Mouse (Mus musculus): ENCODE measurements around the gene Smim12.

The Smim12 gene

DNA sequence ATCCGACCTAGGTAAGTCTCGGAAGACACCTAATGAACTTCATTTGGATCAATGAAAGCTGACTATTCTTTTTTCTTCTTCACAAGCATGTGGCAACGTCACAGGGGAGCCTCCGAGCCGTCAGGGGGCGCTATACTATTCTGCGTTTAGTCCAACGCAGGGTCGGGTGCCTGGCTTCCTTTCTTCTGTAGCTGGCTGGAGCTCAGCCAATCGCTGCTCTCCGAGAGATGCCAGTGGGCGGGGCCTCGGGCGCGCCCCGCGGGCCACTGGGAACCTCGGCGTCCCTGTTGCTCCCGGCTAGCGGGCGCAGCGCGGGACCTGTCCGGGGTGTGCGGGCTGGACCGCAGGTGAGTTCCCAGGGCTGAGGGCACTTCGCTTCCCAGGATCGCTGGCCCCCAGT, at the start of gene Smim12:
TSS of gene Smim12 (plus strand) at position 233 of the 400 bp plus-strand sequence.
- ATAC-seq (ENCODE audit: low TSS enrichment), result peak; percentile 84

DNA sequence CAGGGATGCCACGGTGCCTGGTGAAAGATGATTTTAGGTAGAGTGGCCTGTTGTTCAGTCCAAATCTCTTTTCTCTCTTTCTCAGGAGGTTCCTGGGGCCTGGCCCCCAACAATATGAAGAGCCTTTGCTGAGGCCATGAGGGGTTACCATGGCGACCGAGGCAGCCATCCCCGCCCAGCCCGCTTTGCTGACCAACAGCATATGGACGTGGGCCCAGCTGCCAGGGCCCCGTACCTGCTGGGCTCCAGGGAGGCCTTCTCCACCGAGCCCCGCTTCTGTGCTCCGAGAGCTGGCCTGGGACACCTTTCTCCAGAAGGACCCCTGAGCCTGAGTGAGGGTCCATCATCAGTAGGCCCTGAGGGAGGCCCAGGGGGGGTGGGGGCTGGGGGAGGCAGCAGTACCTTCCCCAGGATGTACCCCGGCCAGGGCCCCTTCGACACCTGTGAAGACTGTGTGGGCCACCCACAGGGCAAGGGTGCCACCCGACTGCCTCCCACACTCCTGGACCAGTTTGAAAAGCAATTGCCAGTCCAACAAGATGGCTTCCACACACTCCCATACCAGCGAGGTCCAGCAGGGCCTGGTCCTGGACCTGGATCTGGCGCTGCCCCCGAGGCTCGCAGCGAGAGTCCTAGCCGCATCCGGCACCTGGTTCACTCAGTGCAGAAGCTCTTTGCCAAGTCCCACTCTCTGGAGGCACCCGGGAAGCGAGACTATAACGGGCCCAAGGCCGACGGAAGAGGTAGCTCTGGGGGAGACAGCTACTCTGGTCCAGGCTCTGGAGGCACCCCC, 48.9 kb upstream of the Smim12 start:
- no peak for ATAC-seq (ENCODE audit: low TSS enrichment)

DNA sequence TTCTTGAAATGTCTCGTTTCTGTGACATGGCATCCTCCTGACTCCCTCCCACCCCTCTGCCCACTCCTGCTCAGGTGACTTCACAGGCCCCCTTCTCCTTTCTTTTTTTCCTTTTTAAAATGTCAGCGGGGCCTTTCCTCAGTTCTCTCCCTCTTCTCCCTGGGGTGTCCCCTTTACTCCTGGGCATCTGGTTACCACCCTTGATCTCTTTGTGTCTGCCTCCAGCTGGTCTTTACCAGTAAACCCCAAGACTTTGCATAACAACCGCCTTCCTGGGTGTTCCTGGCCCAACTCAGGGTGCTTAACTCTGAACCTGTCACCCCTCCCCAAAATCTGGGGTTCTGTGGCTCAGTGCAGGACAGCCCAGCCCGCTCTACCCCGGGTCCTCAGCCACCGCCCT, 45.0 kb upstream of the Smim12 start:
- no peak for ATAC-seq (ENCODE audit: low TSS enrichment)

DNA sequence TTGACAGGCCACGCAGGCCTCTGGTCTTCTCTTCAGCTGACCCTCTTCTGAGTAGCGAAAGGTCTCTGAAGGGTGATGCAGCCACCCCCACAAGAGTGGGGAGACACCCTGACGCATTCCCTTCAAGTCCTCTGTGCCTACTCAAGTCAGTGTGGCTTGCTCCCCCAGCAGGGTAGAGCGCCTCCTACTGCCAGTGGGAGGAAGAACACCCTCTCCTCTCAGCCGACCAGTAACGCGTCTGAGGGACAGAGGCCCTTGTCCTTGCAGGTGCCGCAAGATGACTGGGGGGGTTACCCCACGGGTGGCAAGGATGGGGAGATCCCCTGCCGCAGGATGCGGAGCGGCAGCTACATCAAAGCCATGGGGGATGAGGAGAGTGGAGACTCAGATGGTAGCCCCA, 44.2 kb upstream of the Smim12 start:
- no peak for ATAC-seq (ENCODE audit: low TSS enrichment)

DNA sequence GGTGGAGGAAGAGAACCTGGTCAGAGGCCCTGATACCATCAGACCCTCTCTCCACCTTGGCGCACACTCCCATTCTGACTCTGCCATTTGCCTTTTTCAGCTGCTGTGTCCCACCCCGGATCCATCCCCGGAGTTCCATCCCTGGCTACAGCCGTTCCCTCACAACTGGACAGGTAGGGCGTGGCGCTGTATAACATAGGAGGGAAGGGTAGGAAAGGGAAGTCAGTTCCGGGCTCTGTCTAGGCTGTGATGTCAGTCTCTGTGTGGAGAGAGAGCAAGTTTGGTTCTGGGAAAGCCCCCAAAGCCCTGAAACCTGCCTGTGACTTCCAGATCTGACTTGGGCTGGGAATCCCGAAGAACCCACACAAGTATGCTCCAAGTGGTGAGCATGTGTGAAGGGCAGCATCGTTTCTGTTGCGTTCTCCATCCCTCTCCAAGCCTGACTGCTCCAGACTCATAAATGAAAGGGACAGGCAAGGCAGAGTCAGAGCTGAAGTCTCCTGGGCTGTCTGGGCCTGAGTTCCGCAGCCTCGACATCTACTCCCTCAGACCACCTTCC, 43.3 kb upstream of the Smim12 start:
- no peak for ATAC-seq (ENCODE audit: low TSS enrichment)

DNA sequence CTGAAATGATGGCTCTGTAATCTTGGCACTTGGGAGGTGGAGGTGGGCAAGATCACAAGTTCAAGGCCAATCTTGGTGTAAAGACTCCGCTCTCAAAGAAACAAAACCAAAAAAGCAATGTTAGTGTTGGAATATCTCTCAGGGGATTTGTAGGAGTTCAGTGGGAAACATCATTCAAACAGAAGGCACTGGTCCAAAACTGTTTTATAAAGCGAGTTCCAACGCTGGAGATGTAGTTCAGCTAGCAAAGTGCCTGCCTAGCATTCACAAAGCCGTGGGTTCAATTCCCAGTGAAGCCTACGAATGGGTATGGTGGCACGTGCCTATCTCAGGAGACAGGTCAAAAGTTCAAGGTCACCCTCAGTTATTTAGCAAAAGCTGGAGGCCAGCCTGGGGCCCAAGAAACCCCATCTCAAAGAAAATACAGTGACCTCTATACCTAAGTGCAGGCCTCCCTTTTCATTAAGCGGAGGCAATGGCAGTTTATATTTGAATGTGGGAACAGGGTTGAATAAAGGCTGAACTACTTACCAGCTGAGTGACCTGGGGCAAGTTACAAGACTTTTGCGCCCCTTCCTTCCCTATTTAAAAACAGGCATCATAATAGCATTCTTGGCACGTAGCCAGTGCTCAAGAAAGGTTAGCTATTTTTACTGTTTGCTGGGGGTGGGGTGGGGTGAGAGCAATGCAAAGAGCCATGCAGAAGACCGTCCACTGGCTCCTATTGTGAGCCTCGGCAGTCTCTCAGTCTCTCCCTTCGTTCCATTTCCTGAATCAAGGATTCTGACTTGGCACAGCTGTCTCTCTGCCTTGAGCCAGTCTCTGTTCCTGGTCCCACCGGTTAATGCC, 42.6 kb upstream of the Smim12 start:
- no peak for ATAC-seq (ENCODE audit: low TSS enrichment)

DNA sequence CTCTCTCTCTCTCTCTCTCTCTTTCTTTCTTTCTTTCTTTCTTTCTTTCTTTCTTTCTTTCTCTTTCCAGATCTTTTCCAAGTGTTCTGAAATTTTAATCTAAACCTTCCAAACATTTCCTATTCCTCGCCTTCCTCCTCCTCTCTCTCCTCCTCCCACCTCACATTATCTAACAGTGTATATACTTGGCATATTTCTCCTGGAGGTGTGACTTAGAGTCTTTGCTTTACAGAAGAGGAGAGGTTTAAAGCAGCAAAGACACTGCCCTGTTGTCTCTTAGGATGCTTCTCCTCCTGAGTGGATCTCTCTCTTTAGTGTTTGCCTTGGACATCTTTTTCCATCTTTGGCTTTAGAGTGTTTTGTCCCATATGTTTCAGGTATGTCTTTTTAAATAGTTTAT, 40.5 kb upstream of the Smim12 start:
- ATAC-seq (ENCODE audit: low TSS enrichment), result peak; percentile 79

DNA sequence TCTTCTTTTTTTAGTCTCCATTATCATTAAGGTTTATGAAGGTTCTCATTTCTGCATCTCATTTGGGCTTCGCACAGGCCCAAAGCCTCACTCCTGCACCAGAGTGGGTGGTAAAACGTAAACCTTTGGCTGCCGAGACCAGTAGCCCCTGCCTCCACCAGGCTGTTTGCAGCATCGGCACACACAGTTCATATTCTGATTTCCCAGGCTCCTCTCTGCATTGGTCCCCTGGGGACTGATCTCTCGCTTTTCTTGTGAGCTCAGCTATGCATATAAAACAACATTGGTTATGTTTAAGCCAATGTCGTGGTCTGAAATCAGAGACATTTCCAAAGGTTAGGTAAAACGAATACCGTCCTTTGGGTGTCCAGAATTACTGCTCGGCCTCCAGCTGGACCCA, 32.3 kb upstream of the Smim12 start:
- peak; percentile 27; the same call in 1 of the 2 replicates for ATAC-seq (ENCODE audit: low TSS enrichment)

DNA sequence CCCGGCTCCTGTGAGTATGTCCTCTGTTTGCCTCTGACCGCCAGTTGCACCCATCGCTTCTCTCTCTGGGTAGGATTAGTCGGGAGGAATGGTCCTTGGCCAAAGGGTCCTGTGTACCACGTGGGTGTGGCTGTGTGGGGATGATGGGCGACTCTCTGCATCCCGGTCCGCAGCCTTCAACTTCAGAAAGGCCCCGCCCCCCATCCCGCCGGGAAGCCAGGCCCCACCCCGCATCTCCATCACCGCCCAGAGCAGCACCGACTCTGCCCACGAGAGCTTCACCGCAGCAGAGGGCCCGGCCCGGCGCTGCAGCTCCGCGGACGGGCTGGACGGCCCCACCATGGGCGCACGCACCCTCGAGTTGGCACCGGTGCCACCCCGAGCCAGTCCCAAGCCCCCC, 29.1 kb upstream of the Smim12 start:
- ATAC-seq (ENCODE audit: low TSS enrichment), result no peak

DNA sequence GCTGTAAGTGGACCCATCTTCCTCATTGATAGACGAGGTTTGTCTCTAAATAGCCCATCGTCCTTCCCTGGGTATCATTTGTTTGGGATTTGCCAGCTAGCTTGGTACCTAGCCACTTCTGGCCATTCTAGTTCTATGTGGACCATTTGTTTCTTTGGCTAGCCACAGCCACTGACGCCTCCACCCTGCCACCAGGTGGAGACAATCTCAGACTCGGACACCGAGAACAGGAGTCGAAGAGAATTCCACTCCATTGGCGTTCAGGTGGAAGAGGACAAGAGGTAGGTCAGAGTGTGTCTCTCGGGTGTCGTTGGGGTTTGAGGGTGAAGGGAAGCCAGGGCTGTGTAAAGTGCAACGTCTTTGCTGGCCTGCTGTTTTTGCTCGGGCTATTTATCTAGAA, 28.5 kb upstream of the Smim12 start:
- no peak for ATAC-seq (ENCODE audit: low TSS enrichment)

DNA sequence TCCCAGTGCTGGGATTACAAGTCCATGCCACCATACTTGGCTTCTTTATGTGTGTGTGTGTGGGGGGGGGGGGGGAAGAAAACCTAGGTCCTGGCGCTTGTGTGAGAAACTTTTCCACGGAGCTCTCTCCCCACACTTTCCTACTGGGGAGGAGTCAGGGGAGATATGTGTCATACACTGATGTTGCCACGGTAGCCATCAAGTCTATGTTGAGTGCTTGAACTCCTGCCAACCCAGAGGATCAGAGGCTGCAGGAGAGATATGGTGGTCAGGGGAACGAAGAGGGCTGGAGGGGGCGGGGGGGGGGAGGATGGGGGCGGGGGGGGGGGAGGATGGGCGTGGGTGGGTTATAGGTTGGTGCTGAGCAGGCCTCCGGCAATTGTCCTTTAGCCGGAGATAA, 27.8 kb upstream of the Smim12 start:
- peak; percentile 18; the same call in 1 of the 2 replicates for ATAC-seq (ENCODE audit: low TSS enrichment)

DNA sequence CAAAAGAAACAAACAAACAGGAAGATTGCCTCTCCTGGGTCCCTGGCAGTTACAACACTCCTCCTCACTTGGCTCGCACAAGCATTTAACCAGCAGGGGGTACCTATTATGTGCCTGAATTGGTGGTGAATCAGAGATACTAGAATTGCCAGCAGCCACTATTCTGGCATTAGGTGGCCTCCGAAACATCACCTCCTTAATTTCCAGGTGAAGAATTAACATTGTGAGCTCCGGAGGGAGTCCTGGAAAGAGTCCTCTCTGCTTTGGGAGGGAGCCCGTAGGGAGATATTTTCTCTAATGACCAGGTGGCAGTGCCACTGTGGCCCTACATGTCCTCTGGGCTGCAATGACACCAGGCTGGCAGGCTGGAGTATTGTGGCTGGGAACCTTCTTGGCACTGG, 27.3 kb upstream of the Smim12 start:
- no peak for ATAC-seq (ENCODE audit: low TSS enrichment)

DNA sequence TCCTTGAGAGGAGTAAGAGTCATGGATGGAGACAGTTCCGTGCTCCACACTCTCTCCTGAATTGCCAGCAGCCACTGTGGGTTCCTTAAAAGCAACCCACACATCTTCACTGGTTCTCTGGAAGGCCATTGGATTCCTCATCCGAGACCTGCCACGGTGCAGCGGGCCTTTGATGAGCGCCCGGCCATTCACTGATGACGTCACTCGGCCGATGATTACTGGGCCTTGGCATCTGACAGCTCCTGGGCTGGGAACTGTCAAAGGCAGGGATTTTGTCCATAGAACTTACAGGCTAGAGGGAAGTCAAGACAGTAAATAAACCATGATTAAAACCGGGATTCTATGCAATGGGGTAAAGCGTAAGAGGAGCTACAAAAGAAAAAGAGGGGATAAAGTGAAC, 26.5 kb upstream of the Smim12 start:
- no peak for ATAC-seq (ENCODE audit: low TSS enrichment)

DNA sequence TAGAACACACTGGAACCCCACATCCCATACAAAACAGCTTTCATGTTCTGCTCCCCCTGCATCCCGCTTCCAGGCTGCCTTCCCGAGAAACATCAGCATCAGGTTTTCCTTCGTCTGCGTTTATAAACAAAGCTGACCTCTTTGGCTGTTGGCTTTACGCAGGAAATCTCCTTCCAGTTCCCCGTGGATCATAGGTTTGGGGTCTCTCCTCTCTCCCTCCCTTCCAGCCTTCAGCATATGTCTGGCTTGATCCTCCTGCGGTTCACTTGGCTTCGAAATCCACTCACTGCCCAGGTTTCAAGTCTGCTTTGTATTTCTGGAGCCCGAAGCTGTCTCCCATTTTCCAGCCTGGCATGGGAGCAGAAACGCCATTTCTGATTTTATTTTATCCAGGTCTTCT, 20.3 kb upstream of the Smim12 start:
- ATAC-seq (ENCODE audit: low TSS enrichment), result no peak

DNA sequence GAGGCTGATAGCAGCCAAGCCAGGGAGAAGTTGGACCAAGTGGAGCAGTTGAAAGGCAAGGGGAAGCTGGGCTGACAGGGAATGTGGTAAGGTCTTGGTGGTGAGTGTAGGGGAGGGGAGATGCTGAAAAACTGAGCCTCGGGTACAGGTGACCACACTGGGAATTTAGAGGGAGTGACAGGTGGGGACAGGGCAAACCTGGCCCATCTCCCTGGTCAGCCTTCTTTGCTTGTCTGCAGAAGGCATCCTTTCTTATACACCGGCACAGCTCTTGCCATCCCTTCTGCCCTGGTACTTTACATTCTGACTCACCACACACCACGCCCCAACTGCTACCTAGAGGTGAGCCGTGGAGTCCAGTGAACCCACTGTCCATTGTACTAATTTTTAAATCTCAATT, 19.8 kb upstream of the Smim12 start:
- ATAC-seq (ENCODE audit: low TSS enrichment), result no peak

DNA sequence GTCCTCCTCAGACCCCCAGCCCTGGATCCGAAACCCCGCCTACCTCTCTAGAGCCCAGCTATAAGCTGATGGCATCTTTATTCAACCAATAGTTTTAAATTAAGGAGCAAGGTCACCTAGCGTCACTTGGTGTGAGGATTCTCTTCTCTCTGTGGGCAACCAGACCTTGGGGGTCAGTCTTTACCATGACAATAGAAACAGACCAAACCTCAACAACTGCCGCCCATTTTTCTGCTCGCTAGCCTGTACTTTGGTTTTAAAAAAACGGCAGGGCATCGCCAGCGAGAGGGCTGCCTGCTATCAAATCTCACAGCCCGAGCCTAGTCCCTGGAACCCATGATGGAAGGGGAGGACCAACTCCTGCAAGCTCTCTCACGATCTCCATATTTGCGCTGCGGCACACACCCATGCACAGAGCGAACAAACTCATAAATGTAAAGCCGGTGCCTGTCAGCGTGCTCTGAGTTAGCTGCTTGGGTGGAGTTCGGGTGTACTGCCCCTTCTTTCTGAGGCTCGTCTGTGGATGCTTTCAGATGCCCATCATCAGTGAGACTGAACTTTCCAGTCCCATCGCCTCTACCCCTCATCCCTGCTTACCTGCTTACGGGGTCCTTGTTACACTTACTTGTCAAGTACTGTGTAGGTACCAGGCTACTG, 19.0 kb upstream of the Smim12 start:
- ATAC-seq (ENCODE audit: low TSS enrichment), result peak; percentile 36; the same call in 1 of the 2 replicates

DNA sequence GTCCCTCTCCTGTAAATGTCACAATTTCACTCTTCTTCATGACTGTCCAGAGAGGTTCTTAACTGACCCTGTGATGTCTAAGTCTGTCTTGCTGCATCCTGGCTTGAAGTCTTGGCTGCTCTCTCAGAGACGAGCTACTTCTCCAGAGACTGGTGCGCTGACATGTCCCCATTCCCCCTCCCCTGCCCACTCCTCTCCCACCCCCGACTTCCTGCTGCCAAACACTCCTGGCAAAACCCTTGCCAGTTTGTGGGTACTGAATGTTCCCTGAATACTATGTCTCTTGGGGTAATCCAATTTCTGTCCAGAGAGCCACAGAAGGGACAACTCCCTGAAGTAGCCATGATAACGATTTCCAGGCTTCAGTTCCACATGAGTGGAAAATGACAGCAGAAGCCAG, 17.5 kb upstream of the Smim12 start:
- ATAC-seq (ENCODE audit: low TSS enrichment), result peak; percentile 47; the same call in 1 of the 2 replicates

DNA sequence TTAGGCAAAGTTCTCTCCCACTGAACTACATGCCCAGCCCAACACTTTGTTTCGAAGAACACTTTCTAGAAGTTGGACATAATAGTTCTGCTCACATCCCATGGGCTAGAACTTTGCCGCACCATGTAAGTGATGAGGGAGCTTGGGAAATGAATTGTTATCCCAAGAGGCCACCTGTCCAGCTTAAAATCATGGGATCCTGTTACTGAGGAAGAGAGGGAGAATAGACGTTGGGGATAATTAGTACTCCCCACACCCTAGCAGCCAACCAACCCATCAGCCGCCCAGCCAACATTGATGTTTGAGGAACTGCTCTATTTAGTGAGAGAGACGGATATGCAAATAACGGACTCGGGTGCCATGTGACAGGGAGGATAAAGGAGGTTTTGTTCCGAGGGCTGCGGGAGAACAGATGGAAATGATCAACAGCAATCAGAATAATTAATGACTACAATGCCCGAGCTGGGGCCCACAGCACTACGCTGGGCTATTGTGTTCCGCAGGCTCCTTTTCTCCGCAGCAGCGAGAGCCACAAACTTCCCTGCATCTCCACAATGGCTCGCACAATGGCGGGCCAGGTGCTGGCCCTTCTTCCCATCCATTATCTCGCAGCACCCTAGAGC, 16.4 kb upstream of the Smim12 start:
- no peak for ATAC-seq (ENCODE audit: low TSS enrichment)

DNA sequence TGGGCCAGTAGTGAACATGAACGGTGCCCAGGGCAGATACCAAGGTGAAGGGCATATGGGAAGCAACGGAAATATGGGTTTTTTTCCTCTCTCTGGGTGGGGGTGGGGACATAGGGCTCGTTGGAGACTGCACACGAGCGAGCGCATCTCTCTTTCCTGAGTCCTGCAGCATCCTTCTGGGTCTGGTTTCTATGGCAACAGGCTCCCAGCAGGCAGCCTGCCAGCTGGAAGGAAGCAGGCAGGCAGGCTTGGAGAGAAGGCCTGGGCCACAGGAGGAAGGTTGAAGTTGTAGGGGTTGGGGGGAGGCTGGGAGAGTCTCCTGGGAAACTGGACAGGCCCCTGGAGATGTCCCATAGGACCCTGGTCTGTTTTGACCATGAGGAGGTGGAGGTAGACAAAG, 11.6 kb upstream of the Smim12 start:
- peak; percentile 66 for ATAC-seq (ENCODE audit: low TSS enrichment)

DNA sequence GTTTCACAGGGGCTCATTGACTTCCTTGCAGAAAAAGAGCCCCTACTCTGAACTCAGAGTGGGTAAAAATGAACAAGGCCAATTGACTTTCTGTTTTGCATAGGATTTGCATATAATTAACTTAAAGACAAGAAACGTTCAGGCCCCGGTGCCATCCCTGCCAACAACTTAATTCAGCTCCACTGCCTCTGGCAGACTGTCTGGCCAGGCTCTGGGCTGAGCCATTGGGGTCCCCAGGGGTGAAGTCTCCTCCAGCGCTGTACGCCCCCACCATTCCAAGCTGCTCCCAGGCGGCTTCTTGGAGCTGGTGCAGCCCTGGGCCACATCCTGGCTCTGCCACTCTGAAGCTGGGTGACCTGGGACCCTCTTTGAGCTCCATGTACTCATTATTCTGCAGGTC, 11.0 kb upstream of the Smim12 start:
- ATAC-seq (ENCODE audit: low TSS enrichment), result no peak

DNA sequence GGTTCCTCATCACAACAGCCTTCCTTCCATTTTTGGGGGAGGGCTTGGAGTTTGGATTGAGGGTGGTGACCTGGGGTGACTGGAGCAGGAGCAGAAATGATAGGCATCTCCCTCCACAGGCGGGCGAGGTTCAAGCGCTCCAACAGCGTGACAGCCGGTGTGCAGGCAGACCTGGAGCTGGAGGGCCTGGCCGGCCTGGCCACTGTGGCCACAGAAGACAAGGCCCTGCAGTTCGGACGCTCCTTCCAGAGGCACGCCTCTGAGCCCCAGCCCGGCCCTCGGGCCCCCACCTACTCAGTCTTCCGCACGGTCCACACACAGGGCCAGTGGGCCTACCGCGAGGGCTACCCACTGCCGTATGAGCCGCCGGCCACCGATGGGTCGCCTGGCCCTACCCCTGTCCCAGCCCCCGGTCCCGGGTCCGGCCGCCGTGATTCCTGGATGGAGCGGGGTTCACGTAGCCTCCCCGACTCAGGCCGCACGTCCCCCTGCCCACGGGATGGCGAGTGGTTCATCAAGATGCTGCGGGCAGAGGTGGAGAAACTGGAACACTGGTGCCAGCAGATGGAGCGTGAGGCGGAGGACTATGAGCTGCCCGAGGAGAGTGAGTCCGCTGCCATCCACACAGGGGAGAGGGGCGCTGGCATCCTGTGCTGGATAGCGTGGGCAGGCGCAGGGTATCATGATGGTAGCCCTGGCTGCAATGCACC, 10.0 kb upstream of the Smim12 start:
- ATAC-seq (ENCODE audit: low TSS enrichment), result no peak
